Mouse (Mus musculus) liver, embryonic 11.5 days (tissue): ENCODE measurements around the gene Egfl8. TPM values are rescaled to one million over a fixed set of nuclear protein-coding genes. Genes with fewer than 3 reads are reported as not detected.

Experiments
- ATAC-seq: fragments of 200-750 bp; cut with Nextera tagmentation; replicated peaks from 2 replicates; pipeline ENCODE4 v1.8.0; 2017; ENCODE audit warnings: moderate number of reproducible peaks, mild to moderate bottlenecking, moderate TSS enrichment, moderate library complexity; ENCODE audit not compliant: low FRiP score
- DNase-seq: peaks from one replicate; pipeline ENCODE4 v3.0.0-alpha.2; 2017; ENCODE audit warnings: low spot score
- H3K27ac ChIP-seq: fragments of 300-500 bp; sonication (generic); 2 replicates; pipeline ENCODE4 v1.5.1; 2014; ENCODE audit warnings: mild to moderate bottlenecking, low read depth, low read length, control low read depth
- H3K27me3 ChIP-seq: fragments of 300-500 bp; sonication (generic); replicated peaks from 2 replicates; pipeline ENCODE4 v1.6.1; 2014; ENCODE audit warnings: low read length, mixed read lengths; ENCODE audit not compliant: control insufficient read depth, insufficient read depth
- H3K36me3 ChIP-seq: fragments of 300-500 bp; sonication (generic); 2 replicates; pipeline ENCODE4 v1.6.1; 2014; ENCODE audit warnings: mild to moderate bottlenecking, low read length, moderate library complexity, mixed read lengths; ENCODE audit not compliant: control insufficient read depth, insufficient read depth
- H3K4me1 ChIP-seq: fragments of 300-500 bp; sonication (generic); replicated peaks from 2 replicates; pipeline ENCODE4 v1.6.1; 2014; ENCODE audit warnings: low read length, mixed read lengths; ENCODE audit not compliant: control insufficient read depth, insufficient read depth
- H3K4me2 ChIP-seq: fragments of 300-500 bp; sonication (generic); 2 replicates; pipeline ENCODE4 v1.6.1; 2014; ENCODE audit warnings: mild to moderate bottlenecking, control low read depth, moderate library complexity
- H3K4me3 ChIP-seq: fragments of 300-500 bp; sonication (generic); 2 replicates; pipeline ENCODE4 v1.5.1; 2014; ENCODE audit warnings: low read depth, low read length, control low read depth
- H3K9ac ChIP-seq: fragments of 300-500 bp; sonication (generic); 2 replicates; pipeline ENCODE4 v1.6.1; 2014; ENCODE audit warnings: low read depth, low read length, control low read depth
- H3K9me3 ChIP-seq: fragments of 300-500 bp; sonication (generic); 2 replicates; pipeline ENCODE4 v1.6.1; 2016; ENCODE audit warnings: low read length, inconsistent platforms, mixed read lengths; ENCODE audit not compliant: control insufficient read depth
- WGBS: fragments of 180-500 bp; shearing (Covaris S2); extraction: QIAGEN DNeasy Blood & Tissue Kit; methylation state at CpG from one replicate; pipeline ENCODE4 v1.1.7; 2014; 5-methylcytosine and 5-hydroxymethylcytosine counted together
- polyA plus RNA-seq: library from polyadenylated mRNA; unstranded; fragments of >200 nt; fragmentation: Nextera tagmentation; extraction: Ambion mirVana; gene quantifications from 2 replicates; pipeline ENCODE4 v1.2.1, GENCODE M21; 2014

Gene Egfl8
- polyA plus RNA-seq, 1 experiment from 2014 or later = 1.6 TPM

- Histone ChIP-seq H3K27ac (peak within 1 kb of the TSS; percentile 95), H3K4me1 (peaks cover 62% of the 10 kb centered on the region), H3K36me3 (peaks cover 4% of the 10 kb centered on the region; the same call in 1 of the 2 replicates), H3K4me3 (peak within 1 kb of the TSS; percentile 91), H3K27me3 (no peaks in the 10 kb centered on the region), H3K9me3 (no peaks in the 10 kb centered on the region), H3K4me2 (peak within 1 kb of the TSS; percentile 100), H3K9ac (peak within 1 kb of the TSS; percentile 96)
- DNase-seq = peak; percentile 62
- peak; percentile 7; the same call in 1 of the 2 replicates for ATAC-seq
- 5% methylated on average over 21 of the region's 21 CpGs for WGBS
These were observed 24.5 kb downstream of the Egfl8 start, which contains the start of gene Pbx2 for GRCm38 (mm10) chr17:34591029-34591993. Pbx2 (plus strand) TSS chr17:34591266.

DNA sequence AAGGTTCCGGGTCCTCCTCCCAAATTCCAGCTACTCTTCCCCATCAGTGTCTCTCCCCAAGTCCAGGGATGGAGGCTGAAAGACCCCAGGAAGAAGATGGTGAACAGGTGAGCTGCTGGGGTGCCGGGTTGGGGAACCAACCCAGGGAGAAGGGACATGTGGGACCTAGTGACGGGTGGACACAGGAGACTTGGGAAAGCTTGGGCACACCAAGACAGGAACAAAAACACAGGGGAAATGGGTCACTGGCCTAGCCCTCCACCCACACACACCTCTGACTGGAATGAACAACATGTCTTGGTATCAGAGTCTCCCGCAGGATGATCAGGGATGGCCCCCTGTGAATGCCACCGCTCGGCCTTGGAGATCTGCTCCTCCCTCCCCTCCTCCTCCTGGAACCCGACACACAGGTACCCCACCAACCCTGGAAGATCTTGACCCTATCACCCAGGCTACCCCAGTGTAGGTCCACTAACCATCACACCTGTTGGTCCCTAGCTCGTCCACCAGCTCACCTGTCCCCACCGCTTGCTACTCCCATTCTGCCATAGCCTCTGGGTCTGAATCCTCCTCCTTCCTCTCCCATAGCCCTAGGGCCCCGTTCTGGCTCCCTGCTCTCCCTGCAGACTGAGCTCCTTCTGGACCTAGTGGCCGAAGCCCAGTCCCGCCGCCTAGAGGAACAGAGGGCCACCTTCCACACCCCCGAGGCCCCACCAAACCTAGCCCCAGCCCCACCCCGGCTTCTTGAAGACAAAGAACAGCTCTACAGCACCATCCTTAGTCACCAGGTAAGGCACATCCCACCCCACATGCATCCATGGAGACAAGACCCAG lies 25.4 kb downstream of the Egfl8 start:
- Histone ChIP-seq H3K9ac (peak overlapping the region; percentile 96), H3K27ac (peak overlapping the region; percentile 95), H3K36me3 (peaks cover 4% of the 10 kb centered on the region; the same call in 1 of the 2 replicates), H3K4me1 (peaks cover 58% of the 10 kb centered on the region), H3K27me3 (no peaks in the 10 kb centered on the region), H3K4me2 (peak overlapping the region; percentile 100), H3K4me3 (peak overlapping the region; percentile 91), H3K9me3 (no peaks in the 10 kb centered on the region)
- 48% methylated on average over 15 of the region's 15 CpGs for WGBS
- no peak for DNase-seq
- ATAC-seq = no peak

DNA sequence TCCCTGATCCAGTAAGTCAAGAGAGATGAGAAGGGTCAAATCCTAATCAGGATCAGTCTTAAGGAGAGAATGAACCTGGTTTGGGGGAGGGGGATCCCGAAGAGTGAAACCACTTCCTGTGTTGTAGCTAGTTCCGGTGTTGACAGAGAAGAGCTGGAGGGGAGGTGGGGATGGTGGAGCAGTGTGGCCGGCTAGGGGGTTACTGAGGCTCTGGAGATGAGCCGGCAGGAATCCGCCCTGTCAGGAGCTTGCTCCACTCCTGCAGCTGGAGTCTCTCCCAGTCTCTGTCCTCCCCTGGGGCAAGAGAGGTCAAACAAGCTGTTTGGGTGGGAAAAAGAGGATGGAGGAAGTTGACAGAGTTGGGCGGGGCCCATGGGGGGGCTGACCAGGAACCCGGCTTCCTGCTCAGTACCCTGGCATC lies 26.1 kb downstream of the Egfl8 start, which contains the start of gene Gpsm3:
Gene Gpsm3 (plus strand): TSS at position 126 of the 421 bp plus-strand sequence.
- peak within 1 kb of the TSS; percentile 100 for H3K4me2 ChIP-seq
- no peaks in the 10 kb centered on the region for H3K9me3 ChIP-seq
- DNase-seq (no peak), ATAC-seq (no peak)
- peak within 1 kb of the TSS; percentile 95 for H3K27ac ChIP-seq
- no peaks in the 10 kb centered on the region for H3K27me3 ChIP-seq
- 3% methylated on average over 7 of the region's 7 CpGs for WGBS
- H3K36me3 ChIP-seq = no peaks in the 10 kb centered on the region; the same call in 1 of the 2 replicates
- H3K4me1 ChIP-seq = peaks cover 54% of the 10 kb centered on the region
- peak within 1 kb of the TSS; percentile 96 for H3K9ac ChIP-seq
- H3K4me3 ChIP-seq = peak within 1 kb of the TSS; percentile 91

DNA sequence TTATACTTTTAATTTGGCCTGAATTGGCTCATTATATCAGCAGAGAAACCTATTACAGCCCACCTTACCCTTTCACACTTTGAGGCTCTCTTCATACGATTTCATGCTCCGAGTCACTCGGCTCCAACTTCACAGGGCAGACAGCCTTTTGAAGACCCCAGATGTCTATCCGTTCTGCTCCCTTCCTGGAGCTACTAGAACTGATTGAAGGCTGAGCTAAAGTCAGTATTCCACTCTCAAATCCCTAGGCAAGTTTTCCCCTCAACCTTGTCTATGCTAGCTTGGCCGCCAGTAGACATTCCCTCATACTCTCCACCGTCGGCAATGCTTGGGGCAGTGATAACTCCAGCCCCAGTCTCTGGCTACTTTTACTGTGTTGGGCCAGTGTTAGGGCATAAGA lies 26.6 kb downstream of the Egfl8 start:
- Histone ChIP-seq H3K4me2 (peak overlapping the region; percentile 100), H3K27me3 (no peaks in the 10 kb centered on the region), H3K4me3 (peak overlapping the region; percentile 91), H3K4me1 (peaks cover 54% of the 10 kb centered on the region), H3K9ac (no peak overlapping the region), H3K36me3 (no peaks in the 10 kb centered on the region), H3K27ac (peak overlapping the region; percentile 13; the same call in 1 of the 2 replicates), H3K9me3 (no peaks in the 10 kb centered on the region)
- 27% methylated on average over 7 of the region's 7 CpGs for WGBS
- DNase-seq (no peak), ATAC-seq (no peak)

GRCm38 (mm10) chr17:34588767-34589166 lies 27.0 kb downstream of the Egfl8 start:
- Histone ChIP-seq H3K36me3 (no peaks in the 10 kb centered on the region), H3K27ac (peak overlapping the region; percentile 72; the same call in 1 of the 2 replicates), H3K4me1 (peaks cover 50% of the 10 kb centered on the region), H3K4me2 (peak overlapping the region; percentile 100), H3K27me3 (no peaks in the 10 kb centered on the region), H3K9ac (no peak overlapping the region), H3K4me3 (peak overlapping the region; percentile 91), H3K9me3 (no peaks in the 10 kb centered on the region)
- DNase-seq = no peak
- no peak for ATAC-seq
- WGBS = 46% methylated on average over 3 of the region's 3 CpGs

DNA sequence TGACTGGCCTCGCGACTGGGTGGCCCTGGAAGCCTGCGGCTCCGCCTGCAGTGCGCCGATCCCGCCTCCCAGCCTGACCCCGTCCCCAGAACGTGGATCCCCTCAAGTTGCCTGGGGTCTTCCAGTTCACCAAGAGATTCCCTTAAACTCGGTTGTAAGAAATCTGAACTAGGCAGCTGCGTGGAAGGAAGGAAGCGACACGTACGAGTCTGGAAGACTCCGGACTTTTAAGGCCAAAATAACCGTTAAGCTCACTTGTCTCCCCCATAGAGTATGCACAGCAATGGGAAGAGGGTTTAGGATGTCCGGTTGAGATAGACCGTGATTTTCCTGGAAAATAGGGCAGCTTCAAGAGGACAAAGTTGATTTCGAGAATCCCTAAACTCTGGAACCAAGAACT lies 28.0 kb downstream of the Egfl8 start:
- Histone ChIP-seq H3K27ac (peak overlapping the region; percentile 72), H3K9me3 (no peaks in the 10 kb centered on the region), H3K4me3 (peak overlapping the region; percentile 91), H3K4me1 (peaks cover 45% of the 10 kb centered on the region), H3K36me3 (no peaks in the 10 kb centered on the region), H3K9ac (peak overlapping the region; percentile 81), H3K4me2 (peak overlapping the region; percentile 100), H3K27me3 (no peaks in the 10 kb centered on the region)
- DNase-seq = no peak
- peak; percentile 7; the same call in 1 of the 2 replicates for ATAC-seq
- WGBS = 3% methylated on average over 19 of the region's 19 CpGs

GRCm38 (mm10) chr17:34587423-34587811 lies 28.4 kb downstream of the Egfl8 start:
- H3K4me2 ChIP-seq = peak overlapping the region; percentile 100
- no peaks in the 10 kb centered on the region for H3K36me3 ChIP-seq
- H3K27me3 ChIP-seq = no peaks in the 10 kb centered on the region
- H3K9ac ChIP-seq = peak overlapping the region; percentile 81
- no peaks in the 10 kb centered on the region for H3K9me3 ChIP-seq
- H3K27ac ChIP-seq = peak overlapping the region; percentile 72
- ATAC-seq = peak; percentile 82
- peaks cover 42% of the 10 kb centered on the region for H3K4me1 ChIP-seq
- H3K4me3 ChIP-seq = peak overlapping the region; percentile 91
- 0% methylated on average over 50 of the region's 50 CpGs for WGBS
- DNase-seq = peak; percentile 99

DNA sequence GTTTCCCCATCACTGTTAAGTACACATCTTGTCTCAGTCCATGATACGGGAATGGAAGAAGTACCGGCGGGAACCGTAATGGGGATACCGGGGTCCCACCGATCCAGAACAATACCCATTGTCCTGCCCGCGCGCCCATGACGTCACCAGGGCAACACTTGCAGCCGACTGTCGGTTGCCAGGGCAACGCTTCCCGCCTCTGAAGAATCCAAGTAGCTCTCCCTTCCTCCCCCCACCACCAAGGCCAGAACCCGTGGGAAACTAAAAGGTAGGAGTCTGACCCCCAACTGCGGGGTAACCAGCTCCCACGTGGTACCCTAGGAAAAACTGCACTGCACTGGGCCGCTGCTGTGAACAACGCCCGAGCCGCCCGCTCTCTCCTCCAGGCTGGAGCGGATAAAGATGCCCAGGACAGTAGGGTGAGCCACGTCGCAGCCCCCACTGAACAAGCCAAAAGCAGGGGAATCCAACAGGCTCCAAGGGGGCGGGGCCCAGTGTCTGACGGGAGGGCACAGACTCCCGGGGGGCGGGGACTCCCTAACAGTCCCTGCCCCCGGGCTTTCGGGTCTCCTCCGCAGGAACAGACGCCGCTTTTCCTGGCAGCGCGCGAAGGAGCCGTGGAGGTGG lies 28.9 kb downstream of the Egfl8 start:
- DNase-seq (peak; percentile 81), ATAC-seq (peak; percentile 82)
- H3K4me3 ChIP-seq = peak overlapping the region; percentile 91
- WGBS = under 1% methylated on average over 38 of the region's 38 CpGs
- H3K9ac ChIP-seq = peak overlapping the region; percentile 81
- H3K27ac ChIP-seq = peak overlapping the region; percentile 72
- H3K4me1 ChIP-seq = peaks cover 42% of the 10 kb centered on the region
- H3K36me3 ChIP-seq = no peaks in the 10 kb centered on the region
- no peaks in the 10 kb centered on the region for H3K9me3 ChIP-seq
- H3K4me2 ChIP-seq = peak overlapping the region; percentile 100
- H3K27me3 ChIP-seq = no peaks in the 10 kb centered on the region
